Mouse (Mus musculus): Measurements from ENCODE around the gene Tmem259. TPM values are rescaled to one million over a fixed set of nuclear protein-coding genes. Genes with fewer than 3 reads are reported as not detected.

Tmem259 gene
- polyA plus RNA-seq, 1 experiment from 2014 or later: 9.0 TPM

GRCm38 (mm10) chr10:79931797-79932196, 52.3 kb downstream of the Tmem259 start:
- no peaks in the 10 kb centered on the region for H3K27me3 ChIP-seq (ENCODE audit: control insufficient read depth, insufficient read depth, low read depth, low read length)
- no peak overlapping the region for H3K4me2 ChIP-seq (ENCODE audit: low read depth, low read length)
- no peak overlapping the region for H3K27ac ChIP-seq (ENCODE audit: low read length)
- no peak for ATAC-seq (ENCODE audit: low read depth)
- no peak overlapping the region for H3K9ac ChIP-seq (ENCODE audit: low read length)
- H3K9me3 ChIP-seq (ENCODE audit: control insufficient read depth, low read length): no peaks in the 10 kb centered on the region
- 0 out of 2 replicates have a peak, but pooled peaks cover 6% of the 10 kb centered on the region for H3K36me3 ChIP-seq (ENCODE audit: control insufficient read depth, insufficient read depth, low read length)
- peaks cover 64% of the 10 kb centered on the region for H3K4me1 ChIP-seq (replicated peaks; ENCODE audit: control insufficient read depth, insufficient read depth, low read length)
- no peak overlapping the region for H3K4me3 ChIP-seq (ENCODE audit: low read length)
- 78% methylated on average over 9 of the region's 9 CpGs for WGBS

GRCm38 (mm10) chr10:79930826-79931186, 53.3 kb downstream of the Tmem259 start:
- Histone ChIP-seq H3K9ac (ENCODE audit: low read length) (no peak overlapping the region), H3K4me2 (ENCODE audit: low read depth, low read length) (no peak overlapping the region), H3K27ac (ENCODE audit: low read length) (no peak overlapping the region), H3K9me3 (ENCODE audit: control insufficient read depth, low read length) (no peaks in the 10 kb centered on the region), H3K27me3 (ENCODE audit: control insufficient read depth, insufficient read depth, low read depth, low read length) (no peaks in the 10 kb centered on the region), H3K4me3 (ENCODE audit: low read length) (no peak overlapping the region), H3K36me3 (ENCODE audit: control insufficient read depth, insufficient read depth, low read length) (0 out of 2 replicates have a peak, but pooled peaks cover 6% of the 10 kb centered on the region), H3K4me1 (replicated peaks; ENCODE audit: control insufficient read depth, insufficient read depth, low read length) (peaks cover 58% of the 10 kb centered on the region)
- no peak for ATAC-seq (ENCODE audit: low read depth)
- WGBS: 85% methylated on average over 16 of the region's 16 CpGs

GRCm38 (mm10) chr10:79929967-79930825, 53.9 kb downstream of the Tmem259 start:
- Histone ChIP-seq H3K9me3 (ENCODE audit: control insufficient read depth, low read length) (no peaks in the 10 kb centered on the region), H3K4me3 (ENCODE audit: low read length) (no peak overlapping the region), H3K9ac (ENCODE audit: low read length) (no peak overlapping the region), H3K36me3 (ENCODE audit: control insufficient read depth, insufficient read depth, low read length) (0 out of 2 replicates have a peak, but pooled peaks cover 6% of the 10 kb centered on the region), H3K4me2 (ENCODE audit: low read depth, low read length) (no peak overlapping the region), H3K27me3 (ENCODE audit: control insufficient read depth, insufficient read depth, low read depth, low read length) (no peaks in the 10 kb centered on the region), H3K27ac (ENCODE audit: low read length) (no peak overlapping the region), H3K4me1 (replicated peaks; ENCODE audit: control insufficient read depth, insufficient read depth, low read length) (peaks cover 57% of the 10 kb centered on the region)
- 88% methylated on average over 18 of the region's 18 CpGs for WGBS
- no peak for ATAC-seq (ENCODE audit: low read depth)

- Histone ChIP-seq H3K36me3 (ENCODE audit: control insufficient read depth, insufficient read depth, low read length) (0 out of 2 replicates have a peak, but pooled peaks cover 6% of the 10 kb centered on the region), H3K9ac (ENCODE audit: low read length) (peak overlapping the region; percentile 47), H3K4me3 (ENCODE audit: low read length) (peak overlapping the region; percentile 92), H3K4me2 (ENCODE audit: low read depth, low read length) (peak overlapping the region; percentile 95), H3K4me1 (replicated peaks; ENCODE audit: control insufficient read depth, insufficient read depth, low read length) (peaks cover 49% of the 10 kb centered on the region), H3K27ac (ENCODE audit: low read length) (peak overlapping the region; percentile 51), H3K9me3 (ENCODE audit: control insufficient read depth, low read length) (no peaks in the 10 kb centered on the region), H3K27me3 (ENCODE audit: control insufficient read depth, insufficient read depth, low read depth, low read length) (no peaks in the 10 kb centered on the region; the same call in 1 of the 2 replicates)
- ATAC-seq (ENCODE audit: low read depth): no peak
- WGBS: 15% methylated on average over 9 of the region's 9 CpGs
Measured at GRCm38 (mm10) chr10:79928907-79929701, 55.0 kb downstream of the Tmem259 start.

- Histone ChIP-seq H3K36me3 (ENCODE audit: control insufficient read depth, insufficient read depth, low read length) (0 out of 2 replicates have a peak, but pooled peaks cover 6% of the 10 kb centered on the region), H3K9ac (ENCODE audit: low read length) (peak overlapping the region; percentile 96), H3K9me3 (ENCODE audit: control insufficient read depth, low read length) (no peaks in the 10 kb centered on the region), H3K27me3 (ENCODE audit: control insufficient read depth, insufficient read depth, low read depth, low read length) (peaks cover under 1% of the 10 kb centered on the region; the same call in 1 of the 2 replicates), H3K27ac (ENCODE audit: low read length) (peak overlapping the region; percentile 95), H3K4me3 (ENCODE audit: low read length) (peak overlapping the region; percentile 92), H3K4me2 (ENCODE audit: low read depth, low read length) (peak overlapping the region; percentile 95), H3K4me1 (replicated peaks; ENCODE audit: control insufficient read depth, insufficient read depth, low read length) (peaks cover 39% of the 10 kb centered on the region)
- 1% methylated on average over 29 of the region's 29 CpGs for WGBS
- no peak; the same call in 1 of the 2 replicates for ATAC-seq (ENCODE audit: low read depth)
Measured at GRCm38 (mm10) chr10:79928030-79928694, 56.0 kb downstream of the Tmem259 start.

GRCm38 (mm10) chr10:79927324-79928029, 56.7 kb downstream of the Tmem259 start:
- H3K27me3 ChIP-seq (ENCODE audit: control insufficient read depth, insufficient read depth, low read depth, low read length): peaks cover 7% of the 10 kb centered on the region
- peak overlapping the region; percentile 95 for H3K4me2 ChIP-seq (ENCODE audit: low read depth, low read length)
- peak overlapping the region; percentile 96 for H3K9ac ChIP-seq (ENCODE audit: low read length)
- H3K9me3 ChIP-seq (ENCODE audit: control insufficient read depth, low read length): no peaks in the 10 kb centered on the region
- peak; percentile 37 for ATAC-seq (ENCODE audit: low read depth)
- H3K4me1 ChIP-seq (replicated peaks; ENCODE audit: control insufficient read depth, insufficient read depth, low read length): peaks cover 32% of the 10 kb centered on the region
- H3K27ac ChIP-seq (ENCODE audit: low read length): peak overlapping the region; percentile 95
- peak overlapping the region; percentile 92 for H3K4me3 ChIP-seq (ENCODE audit: low read length)
- under 1% methylated on average over 54 of the region's 54 CpGs for WGBS
- 0 out of 2 replicates have a peak, but pooled peaks cover 6% of the 10 kb centered on the region for H3K36me3 ChIP-seq (ENCODE audit: control insufficient read depth, insufficient read depth, low read length)

- Histone ChIP-seq H3K4me3 (ENCODE audit: low read length) (peak within 1 kb of the TSS; percentile 92), H3K36me3 (ENCODE audit: control insufficient read depth, insufficient read depth, low read length) (0 out of 2 replicates have a peak, but pooled peaks cover 3% of the 10 kb centered on the region), H3K27ac (ENCODE audit: low read length) (peak within 1 kb of the TSS; percentile 95), H3K9ac (ENCODE audit: low read length) (peak within 1 kb of the TSS; percentile 96), H3K4me1 (replicated peaks; ENCODE audit: control insufficient read depth, insufficient read depth, low read length) (peaks cover 25% of the 10 kb centered on the region), H3K4me2 (ENCODE audit: low read depth, low read length) (peak within 1 kb of the TSS; percentile 95), H3K9me3 (ENCODE audit: control insufficient read depth, low read length) (no peaks in the 10 kb centered on the region), H3K27me3 (ENCODE audit: control insufficient read depth, insufficient read depth, low read depth, low read length) (peaks cover 15% of the 10 kb centered on the region)
- peak; percentile 78 for ATAC-seq (ENCODE audit: low read depth)
- WGBS: under 1% methylated on average over 63 of the region's 63 CpGs
Measured at GRCm38 (mm10) chr10:79926491-79927323, 57.4 kb downstream of the Tmem259 start, which contains the start of gene Arid3a. Gene Arid3a (plus strand): TSS chr10:79927043.
